Mouse (Mus musculus): ENCODE data around the gene Ptk6. TPM values are rescaled to one million over a fixed set of nuclear protein-coding genes. Genes with fewer than 3 reads are reported as not detected.

Ptk6 gene
- polyA plus RNA-seq, 1 experiment from 2014 or later: not detected

GRCm38 (mm10) chr2:181188681-181189080 lies 13.9 kb downstream of the Ptk6 start:
- ATAC-seq (ENCODE audit: insufficient number of reproducible peaks, insufficient read depth, low FRiP score, low TSS enrichment, low read depth): no peak
- H3K9ac ChIP-seq: no peak overlapping the region
- H3K9me3 ChIP-seq: no peaks in the 10 kb centered on the region
- H3K27ac ChIP-seq: no peak overlapping the region
- H3K4me3 ChIP-seq: peak overlapping the region; percentile 73
- WGBS: 14% methylated on average over 2 of the region's 2 CpGs
- peaks cover 9% of the 10 kb centered on the region for H3K4me1 ChIP-seq
- peaks cover 9% of the 10 kb centered on the region for H3K36me3 ChIP-seq
- no peaks in the 10 kb centered on the region for H3K27me3 ChIP-seq
- H3K4me2 ChIP-seq: peak overlapping the region; percentile 75

- ATAC-seq (ENCODE audit: insufficient number of reproducible peaks, insufficient read depth, low FRiP score, low TSS enrichment, low read depth): peak; percentile 95
- under 1% methylated on average over 64 of the region's 64 CpGs for WGBS
- no peaks in the 10 kb centered on the region for H3K9me3 ChIP-seq
- no peaks in the 10 kb centered on the region for H3K27me3 ChIP-seq
- H3K36me3 ChIP-seq: peaks cover 9% of the 10 kb centered on the region
- peak within 1 kb of the TSS; percentile 75 for H3K4me2 ChIP-seq
- peaks cover 9% of the 10 kb centered on the region for H3K4me1 ChIP-seq
- peak within 1 kb of the TSS; percentile 96 for H3K9ac ChIP-seq
- peak within 1 kb of the TSS; percentile 73 for H3K4me3 ChIP-seq
- peak within 1 kb of the TSS; percentile 96 for H3K27ac ChIP-seq
Measured at GRCm38 (mm10) chr2:181187121-181188000, 15.2 kb downstream of the Ptk6 start, which contains the start of gene Ppdpf. TSS of gene Ppdpf (plus strand) at chr2:181187247.

GRCm38 (mm10) chr2:181186635-181187034 lies 16.0 kb downstream of the Ptk6 start:
- Histone ChIP-seq H3K9me3 (no peaks in the 10 kb centered on the region), H3K27me3 (no peaks in the 10 kb centered on the region), H3K4me2 (peak overlapping the region; percentile 75), H3K27ac (peak overlapping the region; percentile 96), H3K36me3 (peaks cover 9% of the 10 kb centered on the region), H3K9ac (peak overlapping the region; percentile 96), H3K4me1 (peaks cover 9% of the 10 kb centered on the region), H3K4me3 (peak overlapping the region; percentile 73)
- peak; percentile 75 for ATAC-seq (ENCODE audit: insufficient number of reproducible peaks, insufficient read depth, low FRiP score, low TSS enrichment, low read depth)
- WGBS: 0% methylated on average over 14 of the region's 14 CpGs

- H3K27me3 ChIP-seq: 0 out of 2 replicates have a peak, but pooled peaks cover 4% of the 10 kb centered on the region
- no peaks in the 10 kb centered on the region for H3K4me1 ChIP-seq
- H3K4me3 ChIP-seq: no peak overlapping the region
- H3K9ac ChIP-seq: no peak overlapping the region
- no peak overlapping the region for H3K4me2 ChIP-seq
- no peaks in the 10 kb centered on the region for H3K36me3 ChIP-seq
- no peak for ATAC-seq (ENCODE audit: insufficient number of reproducible peaks, insufficient read depth, low FRiP score, low TSS enrichment, low read depth)
- WGBS: 83% methylated on average over 6 of the region's 6 CpGs
- no peaks in the 10 kb centered on the region for H3K9me3 ChIP-seq
- no peak overlapping the region for H3K27ac ChIP-seq
Measured at GRCm38 (mm10) chr2:181180898-181181297, 21.7 kb downstream of the Ptk6 start.

GRCm38 (mm10) chr2:181178471-181178870 lies 24.1 kb downstream of the Ptk6 start:
- no peak overlapping the region for H3K4me3 ChIP-seq
- no peak overlapping the region for H3K9ac ChIP-seq
- H3K27me3 ChIP-seq: 0 out of 2 replicates have a peak, but pooled peaks cover 4% of the 10 kb centered on the region
- 84% methylated on average over 5 of the region's 5 CpGs for WGBS
- H3K27ac ChIP-seq: no peak overlapping the region
- no peaks in the 10 kb centered on the region for H3K9me3 ChIP-seq
- H3K36me3 ChIP-seq: no peaks in the 10 kb centered on the region
- no peaks in the 10 kb centered on the region for H3K4me1 ChIP-seq
- no peak overlapping the region for H3K4me2 ChIP-seq
- ATAC-seq (ENCODE audit: insufficient number of reproducible peaks, insufficient read depth, low FRiP score, low TSS enrichment, low read depth): no peak

GRCm38 (mm10) chr2:181178015-181178414 lies 24.6 kb downstream of the Ptk6 start:
- 73% methylated on average over 3 of the region's 3 CpGs for WGBS
- no peak overlapping the region for H3K4me2 ChIP-seq
- no peak for ATAC-seq (ENCODE audit: insufficient number of reproducible peaks, insufficient read depth, low FRiP score, low TSS enrichment, low read depth)
- H3K27ac ChIP-seq: no peak overlapping the region
- H3K4me3 ChIP-seq: no peak overlapping the region
- no peaks in the 10 kb centered on the region for H3K4me1 ChIP-seq
- 0 out of 2 replicates have a peak, but pooled peaks cover 4% of the 10 kb centered on the region for H3K27me3 ChIP-seq
- H3K9me3 ChIP-seq: no peaks in the 10 kb centered on the region
- H3K9ac ChIP-seq: no peak overlapping the region
- no peaks in the 10 kb centered on the region for H3K36me3 ChIP-seq

GRCm38 (mm10) chr2:181174646-181175045 lies 27.9 kb downstream of the Ptk6 start:
- Histone ChIP-seq H3K4me2 (no peak overlapping the region), H3K4me3 (no peak overlapping the region), H3K27me3 (0 out of 2 replicates have a peak, but pooled peaks cover 4% of the 10 kb centered on the region), H3K9ac (no peak overlapping the region), H3K36me3 (no peaks in the 10 kb centered on the region), H3K9me3 (no peaks in the 10 kb centered on the region), H3K4me1 (no peaks in the 10 kb centered on the region), H3K27ac (no peak overlapping the region)
- WGBS: 84% methylated on average over 3 of the region's 3 CpGs
- no peak for ATAC-seq (ENCODE audit: insufficient number of reproducible peaks, insufficient read depth, low FRiP score, low TSS enrichment, low read depth)

GRCm38 (mm10) chr2:181166469-181166868 lies 36.1 kb downstream of the Ptk6 start:
- Histone ChIP-seq H3K36me3 (no peaks in the 10 kb centered on the region), H3K4me1 (no peaks in the 10 kb centered on the region)
- WGBS: 74% methylated on average over 5 of the region's 5 CpGs

GRCm38 (mm10) chr2:181160821-181161220 lies 41.8 kb downstream of the Ptk6 start:
- Histone ChIP-seq H3K9ac (no peak overlapping the region), H3K27me3 (peaks cover 37% of the 10 kb centered on the region), H3K27ac (no peak overlapping the region), H3K4me1 (peaks cover 7% of the 10 kb centered on the region), H3K4me2 (no peak overlapping the region), H3K4me3 (no peak overlapping the region), H3K9me3 (no peaks in the 10 kb centered on the region), H3K36me3 (no peaks in the 10 kb centered on the region)
- no peak for ATAC-seq (ENCODE audit: insufficient number of reproducible peaks, insufficient read depth, low FRiP score, low TSS enrichment, low read depth)
- WGBS: 60% methylated on average over 4 of the region's 4 CpGs

More at GRCm38 (mm10) chr2:181166469-181166868, 36.1 kb downstream of the Ptk6 start:
- Histone ChIP-seq H3K4me2 (no peak overlapping the region), H3K27ac (no peak overlapping the region), H3K9me3 (no peaks in the 10 kb centered on the region), H3K27me3 (peaks cover 10% of the 10 kb centered on the region), H3K4me3 (no peak overlapping the region), H3K9ac (no peak overlapping the region)
- no peak for ATAC-seq (ENCODE audit: insufficient number of reproducible peaks, insufficient read depth, low FRiP score, low TSS enrichment, low read depth)

GRCm38 (mm10) chr2:181159771-181160170 lies 42.8 kb downstream of the Ptk6 start:
- Histone ChIP-seq H3K9ac (no peak overlapping the region), H3K4me2 (no peak overlapping the region), H3K9me3 (no peaks in the 10 kb centered on the region), H3K27me3 (peaks cover 42% of the 10 kb centered on the region), H3K36me3 (no peaks in the 10 kb centered on the region), H3K27ac (no peak overlapping the region), H3K4me1 (peaks cover 7% of the 10 kb centered on the region), H3K4me3 (no peak overlapping the region)
- no peak for ATAC-seq (ENCODE audit: insufficient number of reproducible peaks, insufficient read depth, low FRiP score, low TSS enrichment, low read depth)
- 2% methylated on average over 2 of the region's 2 CpGs for WGBS

- H3K27ac ChIP-seq: no peak overlapping the region
- ATAC-seq (ENCODE audit: insufficient number of reproducible peaks, insufficient read depth, low FRiP score, low TSS enrichment, low read depth): no peak
- peaks cover 49% of the 10 kb centered on the region for H3K27me3 ChIP-seq
- no peak overlapping the region for H3K9ac ChIP-seq
- peaks cover 7% of the 10 kb centered on the region for H3K4me1 ChIP-seq
- WGBS: 49% methylated on average over 7 of the region's 7 CpGs
- no peaks in the 10 kb centered on the region for H3K36me3 ChIP-seq
- no peak overlapping the region for H3K4me3 ChIP-seq
- no peak overlapping the region for H3K4me2 ChIP-seq
- no peaks in the 10 kb centered on the region for H3K9me3 ChIP-seq
Measured at GRCm38 (mm10) chr2:181159091-181159514, 43.5 kb downstream of the Ptk6 start.

- H3K27me3 ChIP-seq: peaks cover 55% of the 10 kb centered on the region
Measured at GRCm38 (mm10) chr2:181158471-181158870, 44.1 kb downstream of the Ptk6 start.

More at GRCm38 (mm10) chr2:181158471-181158870, 44.1 kb downstream of the Ptk6 start:
- Histone ChIP-seq H3K27ac (no peak overlapping the region), H3K4me2 (no peak overlapping the region), H3K9ac (no peak overlapping the region), H3K4me3 (no peak overlapping the region), H3K36me3 (no peaks in the 10 kb centered on the region), H3K4me1 (peaks cover 7% of the 10 kb centered on the region), H3K9me3 (no peaks in the 10 kb centered on the region)
- no peak for ATAC-seq (ENCODE audit: insufficient number of reproducible peaks, insufficient read depth, low FRiP score, low TSS enrichment, low read depth)
- WGBS: 87% methylated on average over 2 of the region's 2 CpGs
